Mouse (Mus musculus): ENCODE data around the gene Taf1d. TPM values are rescaled to one million over a fixed set of nuclear protein-coding genes. Genes with fewer than 3 reads are reported as not detected.

Taf1d gene
- polyA plus RNA-seq (2014; fragmentation: Nextera tagmentation; extraction: Ambion mirVana): 44.0 and 46.1 TPM in 2 replicates

- Histone ChIP-seq H3K4me2 (ENCODE audit: low read length) (peak within 1 kb of the TSS; percentile 90), H3K4me3 (replicated peaks; ENCODE audit: low read depth, low read length) (peak within 1 kb of the TSS; percentile 86), H3K9ac (replicated peaks; ENCODE audit: low read length) (peak within 1 kb of the TSS; percentile 88), H3K27me3 (ENCODE audit: control insufficient read depth, insufficient read depth, low read length) (no peaks in the 10 kb centered on the region), H3K9me3 (ENCODE audit: control insufficient read depth, low read length) (no peaks in the 10 kb centered on the region), H3K4me1 (ENCODE audit: control insufficient read depth, insufficient read depth, low read length) (peaks cover 30% of the 10 kb centered on the region), H3K36me3 (ENCODE audit: control insufficient read depth, insufficient read depth, low read length) (peaks cover 24% of the 10 kb centered on the region), H3K27ac (replicated peaks; ENCODE audit: low read depth, low read length) (peak within 1 kb of the TSS; percentile 91)
- WGBS: 13% methylated on average over 45 of the region's 45 CpGs
- DNase-seq (peak; percentile 97), ATAC-seq (ENCODE audit: low FRiP score, low TSS enrichment) (peak; percentile 98)
These were observed at the start of gene Taf1d for GRCm38 (mm10) chr9:15305503-15306397. TSS of gene Taf1d (plus strand) at chr9:15306214.

GRCm38 (mm10) chr9:15256214-15256613 lies 49.8 kb upstream of the Taf1d start:
- H3K4me1 ChIP-seq (ENCODE audit: control insufficient read depth, insufficient read depth, low read length): no peaks in the 10 kb centered on the region
- DNase-seq: no peak
- no peak overlapping the region for H3K4me2 ChIP-seq (ENCODE audit: low read length)
- WGBS: 68% methylated on average over 3 of the region's 3 CpGs
- no peak overlapping the region for H3K27ac ChIP-seq (replicated peaks; ENCODE audit: low read depth, low read length)
- H3K9ac ChIP-seq (replicated peaks; ENCODE audit: low read length): no peak overlapping the region
- ATAC-seq (ENCODE audit: low FRiP score, low TSS enrichment): no peak
- H3K4me3 ChIP-seq (replicated peaks; ENCODE audit: low read depth, low read length): no peak overlapping the region
- H3K27me3 ChIP-seq (ENCODE audit: control insufficient read depth, insufficient read depth, low read length): no peaks in the 10 kb centered on the region
- H3K36me3 ChIP-seq (ENCODE audit: control insufficient read depth, insufficient read depth, low read length): peaks cover 15% of the 10 kb centered on the region
- H3K9me3 ChIP-seq (ENCODE audit: control insufficient read depth, low read length): no peaks in the 10 kb centered on the region

- Histone ChIP-seq H3K9me3 (ENCODE audit: control insufficient read depth, low read length) (no peaks in the 10 kb centered on the region), H3K27ac (replicated peaks; ENCODE audit: low read depth, low read length) (no peak overlapping the region), H3K27me3 (ENCODE audit: control insufficient read depth, insufficient read depth, low read length) (no peaks in the 10 kb centered on the region), H3K36me3 (ENCODE audit: control insufficient read depth, insufficient read depth, low read length) (peaks cover 68% of the 10 kb centered on the region), H3K4me3 (replicated peaks; ENCODE audit: low read depth, low read length) (no peak overlapping the region), H3K4me1 (ENCODE audit: control insufficient read depth, insufficient read depth, low read length) (no peaks in the 10 kb centered on the region), H3K4me2 (ENCODE audit: low read length) (no peak overlapping the region), H3K9ac (replicated peaks; ENCODE audit: low read length) (no peak overlapping the region)
- ATAC-seq (ENCODE audit: low FRiP score, low TSS enrichment) (no peak), DNase-seq (no peak)
- WGBS: 96% methylated on average over 8 of the region's 8 CpGs
These were observed 44.0 kb upstream of the Taf1d start for GRCm38 (mm10) chr9:15261980-15262379.

GRCm38 (mm10) chr9:15263487-15263886 lies 42.5 kb upstream of the Taf1d start:
- no peak overlapping the region for H3K4me3 ChIP-seq (replicated peaks; ENCODE audit: low read depth, low read length)
- H3K36me3 ChIP-seq (ENCODE audit: control insufficient read depth, insufficient read depth, low read length): peaks cover 78% of the 10 kb centered on the region
- 98% methylated on average over 10 of the region's 10 CpGs for WGBS
- ATAC-seq (ENCODE audit: low FRiP score, low TSS enrichment) (no peak), DNase-seq (no peak)
- no peak overlapping the region for H3K9ac ChIP-seq (replicated peaks; ENCODE audit: low read length)
- no peaks in the 10 kb centered on the region for H3K4me1 ChIP-seq (ENCODE audit: control insufficient read depth, insufficient read depth, low read length)
- H3K27me3 ChIP-seq (ENCODE audit: control insufficient read depth, insufficient read depth, low read length): no peaks in the 10 kb centered on the region
- no peak overlapping the region for H3K4me2 ChIP-seq (ENCODE audit: low read length)
- H3K27ac ChIP-seq (replicated peaks; ENCODE audit: low read depth, low read length): no peak overlapping the region
- no peaks in the 10 kb centered on the region for H3K9me3 ChIP-seq (ENCODE audit: control insufficient read depth, low read length)

- H3K36me3 ChIP-seq (ENCODE audit: control insufficient read depth, insufficient read depth, low read length): peaks cover 78% of the 10 kb centered on the region
- DNase-seq (no peak), ATAC-seq (ENCODE audit: low FRiP score, low TSS enrichment) (no peak)
- no peak overlapping the region for H3K4me2 ChIP-seq (ENCODE audit: low read length)
- H3K9me3 ChIP-seq (ENCODE audit: control insufficient read depth, low read length): no peaks in the 10 kb centered on the region
- H3K4me1 ChIP-seq (ENCODE audit: control insufficient read depth, insufficient read depth, low read length): peaks cover 6% of the 10 kb centered on the region; the same call in 1 of the 2 replicates
- WGBS: 93% methylated on average over 2 of the region's 2 CpGs
- no peak overlapping the region for H3K4me3 ChIP-seq (replicated peaks; ENCODE audit: low read depth, low read length)
- no peaks in the 10 kb centered on the region for H3K27me3 ChIP-seq (ENCODE audit: control insufficient read depth, insufficient read depth, low read length)
- no peak overlapping the region for H3K27ac ChIP-seq (replicated peaks; ENCODE audit: low read depth, low read length)
- no peak overlapping the region for H3K9ac ChIP-seq (replicated peaks; ENCODE audit: low read length)
These were observed 32.0 kb upstream of the Taf1d start for GRCm38 (mm10) chr9:15273981-15274380.

GRCm38 (mm10) chr9:15276855-15277254 lies 29.2 kb upstream of the Taf1d start:
- no peak overlapping the region for H3K9ac ChIP-seq (replicated peaks; ENCODE audit: low read length)
- WGBS: 95% methylated on average over 4 of the region's 4 CpGs
- no peak for ATAC-seq (ENCODE audit: low FRiP score, low TSS enrichment)
- H3K27me3 ChIP-seq (ENCODE audit: control insufficient read depth, insufficient read depth, low read length): no peaks in the 10 kb centered on the region
- peaks cover 16% of the 10 kb centered on the region for H3K4me1 ChIP-seq (ENCODE audit: control insufficient read depth, insufficient read depth, low read length)
- DNase-seq: no peak
- no peaks in the 10 kb centered on the region for H3K9me3 ChIP-seq (ENCODE audit: control insufficient read depth, low read length)
- no peak overlapping the region for H3K4me3 ChIP-seq (replicated peaks; ENCODE audit: low read depth, low read length)
- H3K4me2 ChIP-seq (ENCODE audit: low read length): no peak overlapping the region
- no peak overlapping the region for H3K27ac ChIP-seq (replicated peaks; ENCODE audit: low read depth, low read length)
- H3K36me3 ChIP-seq (ENCODE audit: control insufficient read depth, insufficient read depth, low read length): peaks cover 50% of the 10 kb centered on the region

- 93% methylated on average over 3 of the region's 3 CpGs for WGBS
- H3K4me3 ChIP-seq (replicated peaks; ENCODE audit: low read depth, low read length): no peak overlapping the region
- H3K36me3 ChIP-seq (ENCODE audit: control insufficient read depth, insufficient read depth, low read length): peaks cover 35% of the 10 kb centered on the region
- H3K4me2 ChIP-seq (ENCODE audit: low read length): peak overlapping the region; percentile 92
- no peaks in the 10 kb centered on the region for H3K27me3 ChIP-seq (ENCODE audit: control insufficient read depth, insufficient read depth, low read length)
- H3K27ac ChIP-seq (replicated peaks; ENCODE audit: low read depth, low read length): no peak overlapping the region
- H3K9ac ChIP-seq (replicated peaks; ENCODE audit: low read length): no peak overlapping the region
- ATAC-seq (ENCODE audit: low FRiP score, low TSS enrichment) (no peak), DNase-seq (no peak)
- no peaks in the 10 kb centered on the region for H3K9me3 ChIP-seq (ENCODE audit: control insufficient read depth, low read length)
- H3K4me1 ChIP-seq (ENCODE audit: control insufficient read depth, insufficient read depth, low read length): peaks cover 16% of the 10 kb centered on the region
These were observed 27.7 kb upstream of the Taf1d start for GRCm38 (mm10) chr9:15278343-15278742.

GRCm38 (mm10) chr9:15279139-15279648 lies 26.8 kb upstream of the Taf1d start:
- peaks cover 16% of the 10 kb centered on the region for H3K4me1 ChIP-seq (ENCODE audit: control insufficient read depth, insufficient read depth, low read length)
- ATAC-seq (ENCODE audit: low FRiP score, low TSS enrichment) (no peak; the same call in 1 of the 2 replicates), DNase-seq (no peak)
- H3K27me3 ChIP-seq (ENCODE audit: control insufficient read depth, insufficient read depth, low read length): no peaks in the 10 kb centered on the region
- H3K9me3 ChIP-seq (ENCODE audit: control insufficient read depth, low read length): no peaks in the 10 kb centered on the region
- H3K4me3 ChIP-seq (replicated peaks; ENCODE audit: low read depth, low read length): peak overlapping the region; percentile 96
- peak overlapping the region; percentile 95 for H3K9ac ChIP-seq (replicated peaks; ENCODE audit: low read length)
- H3K36me3 ChIP-seq (ENCODE audit: control insufficient read depth, insufficient read depth, low read length): peaks cover 26% of the 10 kb centered on the region
- peak overlapping the region; percentile 92 for H3K4me2 ChIP-seq (ENCODE audit: low read length)
- 11% methylated on average over 19 of the region's 19 CpGs for WGBS
- peak overlapping the region; percentile 90 for H3K27ac ChIP-seq (replicated peaks; ENCODE audit: low read depth, low read length)

Measured in midbrain, embryonic 14.5 days (tissue).